Comparison of ENCODE assay signal across 20 mouse cellular contexts in the genomic region with DNA sequence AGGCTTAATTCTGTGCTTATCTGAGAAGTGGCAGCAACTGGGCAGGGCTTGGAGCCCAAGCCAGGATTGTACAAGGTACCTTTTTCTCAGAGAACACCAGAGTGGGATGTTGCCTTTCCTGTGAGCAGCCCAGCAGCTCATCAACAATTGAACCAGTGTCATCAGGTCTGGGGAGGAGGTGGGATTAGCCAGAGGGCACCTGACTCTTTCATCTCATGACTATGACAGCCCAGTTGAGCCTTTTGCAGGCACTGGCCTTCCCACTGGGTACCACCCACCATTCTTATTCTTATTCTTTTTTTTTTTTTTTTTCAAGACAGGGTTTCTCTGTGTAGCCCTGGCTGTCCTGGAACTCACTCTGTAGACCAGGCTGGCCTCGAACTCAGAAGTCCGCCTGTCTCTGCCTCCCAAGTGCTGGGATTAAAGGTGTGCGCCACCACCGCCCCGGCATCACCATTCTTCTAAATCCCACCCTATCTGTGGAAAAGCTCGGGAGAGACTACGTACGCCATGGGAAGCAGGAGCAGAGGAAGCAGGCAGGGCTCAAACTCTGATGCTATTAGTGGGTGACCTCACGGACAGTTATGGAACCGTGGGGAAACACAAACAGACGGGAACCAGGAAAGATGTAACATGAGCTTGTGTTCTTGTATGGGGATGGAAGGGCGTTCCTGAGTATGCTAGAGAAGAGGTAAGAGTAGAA. TPM values are rescaled to one million over a fixed set of nuclear protein-coding genes. Genes with fewer than 3 reads are reported as not detected.
A peak's percentile ranks its signal among the peaks of the same experiment; 100 is the strongest.
DNase-seq lines count a peak whose midpoint lies in the region; ATAC-seq and TF ChIP-seq lines count a peak whose summit lies in the region.
"Had no signal": no experiment of that assay in that cellular context is flagged by ENCODE, and none has a peak within 500 bp of the region (broad histone marks: within the 10 kb centered on the region; RNA-seq: fewer than 3 reads in every experiment).

No protein-coding gene starts in this region.

- WGBS in lung, embryonic 16.5 days = 74% methylated on average over 12 of the region's 12 CpGs
- WGBS in lung, postnatal 0 days = 88% methylated on average over 12 of the region's 12 CpGs
- 86% methylated on average over 12 of the region's 12 CpGs for WGBS in hindbrain, embryonic 12.5 days

- TF ChIP-seq EP300 in lung, postnatal 0 days (IDR thresholded peaks at IDR 0.05) = no peak

- ATAC-seq in lung, embryonic 16.5 days (ENCODE audit: low read depth) = 0 out of 2 replicates have a peak, but pooled peaks have one; percentile 3
- no peak for ATAC-seq in lung, postnatal 0 days
- peak; percentile 23 for ATAC-seq in activated CD4-positive, CD25-positive, alpha-beta regulatory T cell, adult 4 months
- no peak for ATAC-seq in hindbrain, embryonic 12.5 days (ENCODE audit: low FRiP score)
- ATAC-seq: intestine, embryonic 16.5 days; midbrain, embryonic 15.5 days had no signal

- H3K36me3 ChIP-seq in lung, embryonic 16.5 days (ENCODE audit: control insufficient read depth, insufficient read depth, low read length) = no peaks in the 10 kb centered on the region
- H3K36me3 ChIP-seq in lung, postnatal 0 days (ENCODE audit: insufficient read depth, low read length) = no peaks in the 10 kb centered on the region
- no peaks in the 10 kb centered on the region for H3K36me3 ChIP-seq in hindbrain, embryonic 12.5 days
- H3K36me3 ChIP-seq: embryonic facial prominence, embryonic 13.5 days; forebrain, embryonic 15.5 days; heart, embryonic 12.5 days; hindbrain, embryonic 10.5 days; liver, embryonic 13.5 days; midbrain, embryonic 15.5 days; neural tube, embryonic 12.5 days had no signal

- no peaks in the 10 kb centered on the region for H3K27me3 ChIP-seq in lung, embryonic 16.5 days (ENCODE audit: control insufficient read depth, insufficient read depth, low read depth, low read length)
- no peaks in the 10 kb centered on the region for H3K27me3 ChIP-seq in lung, postnatal 0 days (replicated peaks; ENCODE audit: insufficient read depth, low read length)
- H3K27me3 ChIP-seq in hindbrain, embryonic 12.5 days = no peaks in the 10 kb centered on the region
- H3K27me3 ChIP-seq: embryonic facial prominence, embryonic 13.5 days; forebrain, embryonic 15.5 days; midbrain, embryonic 15.5 days; neural tube, embryonic 12.5 days had no signal

- no peak overlapping the region for H3K9ac ChIP-seq in lung, embryonic 16.5 days (ENCODE audit: low read length)
- H3K9ac ChIP-seq in lung, postnatal 0 days (replicated peaks; ENCODE audit: low read depth) = no peak overlapping the region
- no peak overlapping the region for H3K9ac ChIP-seq in hindbrain, embryonic 12.5 days
- H3K9ac ChIP-seq: embryonic facial prominence, embryonic 13.5 days; forebrain, embryonic 15.5 days; heart, embryonic 12.5 days; liver, embryonic 13.5 days; midbrain, embryonic 15.5 days; neural tube, embryonic 12.5 days had no signal

- intact Hi-C loops in gastrocnemius, adult 2 months (cut with DNase I) = loop anchor here (5.0 kb wide), 2 partner anchors 66 to 216 kb away; no protein-coding TSS in a partner anchor
- intact Hi-C loops in gastrocnemius, postnatal 36 days (cut with DNase I) = loop anchor here (5.0 kb wide), 2 partner anchors 66 to 216 kb away; no protein-coding TSS in a partner anchor

- H3K27ac ChIP-seq in gastrocnemius, adult 2 months = no peak overlapping the region
- H3K27ac ChIP-seq in lung, embryonic 16.5 days (ENCODE audit: low read length) = no peak overlapping the region
- no peak overlapping the region for H3K27ac ChIP-seq in lung, postnatal 0 days (ENCODE audit: low read length)
- no peak overlapping the region for H3K27ac ChIP-seq in hindbrain, embryonic 12.5 days
- H3K27ac ChIP-seq: embryonic facial prominence, embryonic 13.5 days; forebrain, embryonic 15.5 days; hindbrain, embryonic 10.5 days; hindbrain, postnatal 0 days; layer of hippocampus, adult 2 months; liver, embryonic 13.5 days; midbrain, embryonic 15.5 days; neural tube, embryonic 12.5 days had no signal

- no peak overlapping the region for H3K4me3 ChIP-seq in gastrocnemius, adult 2 months
- no peak overlapping the region for H3K4me3 ChIP-seq in lung, embryonic 16.5 days (ENCODE audit: low read length)
- no peak overlapping the region for H3K4me3 ChIP-seq in lung, postnatal 0 days (ENCODE audit: low read depth, low read length)
- H3K4me3 ChIP-seq in hindbrain, embryonic 12.5 days = no peak overlapping the region
- H3K4me3 ChIP-seq: embryonic facial prominence, embryonic 13.5 days; erythroblast, embryonic 14.5 days; forebrain, embryonic 15.5 days; heart, embryonic 12.5 days; hindbrain, embryonic 10.5 days; layer of hippocampus, adult 2 months; liver, embryonic 13.5 days; midbrain, embryonic 15.5 days; neural tube, embryonic 12.5 days had no signal

- no peaks in the 10 kb centered on the region for H3K9me3 ChIP-seq in lung, embryonic 16.5 days (ENCODE audit: control insufficient read depth, low read length)
- H3K9me3 ChIP-seq in lung, postnatal 0 days (ENCODE audit: low read length) = no peaks in the 10 kb centered on the region
- no peaks in the 10 kb centered on the region for H3K9me3 ChIP-seq in hindbrain, embryonic 12.5 days (replicated peaks)
- H3K9me3 ChIP-seq: embryonic facial prominence, embryonic 13.5 days; forebrain, embryonic 15.5 days; heart, embryonic 12.5 days; hindbrain, embryonic 10.5 days; liver, embryonic 13.5 days; midbrain, embryonic 15.5 days; neural tube, embryonic 12.5 days had no signal

- no peaks in the 10 kb centered on the region for H3K4me1 ChIP-seq in lung, embryonic 16.5 days (replicated peaks; ENCODE audit: control insufficient read depth, insufficient read depth, low read length)
- H3K4me1 ChIP-seq in lung, postnatal 0 days (ENCODE audit: insufficient read depth, low read depth, low read length) = no peaks in the 10 kb centered on the region
- no peaks in the 10 kb centered on the region for H3K4me1 ChIP-seq in hindbrain, embryonic 12.5 days
- H3K4me1 ChIP-seq: forebrain, embryonic 15.5 days; midbrain, embryonic 15.5 days; neural tube, embryonic 12.5 days had no signal

- DNase-seq in cerebellum, adult 18-20 months = peak; percentile 9 to 13
- DNase-seq in cerebellum, postnatal 4 days (ENCODE audit: low spot score in 2 of 2) = no peak
- peak; percentile 10 for DNase-seq in gastrocnemius, adult 2 months
- DNase-seq in gastrocnemius, postnatal 36 days = no peak
- DNase-seq in lung, postnatal 0 days (ENCODE audit: low spot score) = no peak

- H3K4me2 ChIP-seq in lung, embryonic 16.5 days (ENCODE audit: low read depth, low read length) = no peak overlapping the region
- no peak overlapping the region for H3K4me2 ChIP-seq in lung, postnatal 0 days (replicated peaks; ENCODE audit: low read depth, low read length)
- H3K4me2 ChIP-seq in hindbrain, embryonic 12.5 days (replicated peaks) = no peak overlapping the region
- H3K4me2 ChIP-seq: embryonic facial prominence, embryonic 13.5 days; forebrain, embryonic 15.5 days; heart, embryonic 12.5 days; liver, embryonic 13.5 days; midbrain, embryonic 15.5 days; neural tube, embryonic 12.5 days had no signal

- TF ChIP-seq CTCF in gastrocnemius, adult 2 months (IDR thresholded peaks at IDR 0.05) = no peak
- no peak for TF ChIP-seq CTCF in lung, postnatal 0 days (IDR thresholded peaks at IDR 0.05)

RNA-seq across cellular contexts. Expression of a gene that starts 7.6 kb away (rescaled TPM):
- total RNA-seq in gastrocnemius, adult 2 months (2021) = 1 to 10 TPM; 1.0 to 2.4 TPM
- total RNA-seq in gastrocnemius, postnatal 36 days (2021) = 1 to 10 TPM in 1 of 2 experiments, under 1 TPM in 1; 0.99 to 1.4 TPM
- polyA plus RNA-seq in lung, embryonic 16.5 days (2015; fragmentation: Nextera tagmentation; extraction: Ambion mirVana) = 11.0 and 13.0 TPM in 2 replicates
- 9.3 and 9.4 TPM in 2 replicates for polyA plus RNA-seq in lung, postnatal 0 days (2015; fragmentation: Nextera tagmentation; extraction: Ambion mirVana)
- polyA plus RNA-seq in activated CD4-positive, CD25-positive, alpha-beta regulatory T cell, adult 4 months (2017; shearing (Covaris generic)) = 10 to 100 TPM in 1 of 2 experiments, 1 to 10 TPM in 1; 6.2 to 12.5 TPM
- polyA plus RNA-seq in hindbrain, embryonic 12.5 days (2016; fragmentation: Nextera tagmentation; extraction: Ambion mirVana) = 2.8 TPM in 2 replicates

RNA-seq across cellular contexts. Expression of a gene that starts 47.1 kb away (rescaled TPM):
- 1 to 10 TPM; 2.9 to 4.6 TPM for total RNA-seq in gastrocnemius, adult 2 months (2021)
- total RNA-seq in gastrocnemius, postnatal 36 days (2021) = 1 to 10 TPM; 3.0 to 5.2 TPM
- polyA plus RNA-seq in lung, embryonic 16.5 days (2015; fragmentation: Nextera tagmentation; extraction: Ambion mirVana) = 2.5 and 5.2 TPM in 2 replicates
- 3.0 and 3.4 TPM in 2 replicates for polyA plus RNA-seq in lung, postnatal 0 days (2015; fragmentation: Nextera tagmentation; extraction: Ambion mirVana)
- under 1 TPM; 0.15 to 0.64 TPM for polyA plus RNA-seq in activated CD4-positive, CD25-positive, alpha-beta regulatory T cell, adult 4 months (2017; shearing (Covaris generic))
- polyA plus RNA-seq in hindbrain, embryonic 12.5 days (2016; fragmentation: Nextera tagmentation; extraction: Ambion mirVana) = 1.1 and 2.1 TPM in 2 replicates
- total RNA-seq: MEL had no signal
- polyA plus RNA-seq: erythroblast, embryonic 14.5 days had no signal

Comparison
In these comparisons a context has a peak if more than half of its experiments do, and no peak if none do; other contexts are left out.
1. DNase-seq: peak in cerebellum, adult 18-20 months (2 of 2) and gastrocnemius, adult 2 months (single experiment); none in cerebellum, postnatal 4 days (0 of 2), gastrocnemius, postnatal 36 days (0 of 2) and lung, postnatal 0 days (single experiment).
2. ATAC-seq: peak in lung, embryonic 16.5 days (single experiment) and activated CD4-positive, CD25-positive, alpha-beta regulatory T cell, adult 4 months (single experiment); none in lung, postnatal 0 days (single experiment) and hindbrain, embryonic 12.5 days (single experiment).